Mouse (Mus musculus) lung, postnatal 14 days (tissue): ENCODE measurements at regions not wholly inside any gene's neighbourhood (a gene's known extent, or its start where the extent isn't known, plus 50 kb on each side); places are given as distances from the start of the nearest gene placed in this dataset.
"Not testable (repeated sequence)": the region's sequence is repeated elsewhere in the genome, so short reads cannot be mapped to it uniquely, and the experiment has no call there.

ENCODE experiments used
- DNase-seq: peaks from one replicate; pipeline ENCODE4 v3.0.0; 2021

DNA sequence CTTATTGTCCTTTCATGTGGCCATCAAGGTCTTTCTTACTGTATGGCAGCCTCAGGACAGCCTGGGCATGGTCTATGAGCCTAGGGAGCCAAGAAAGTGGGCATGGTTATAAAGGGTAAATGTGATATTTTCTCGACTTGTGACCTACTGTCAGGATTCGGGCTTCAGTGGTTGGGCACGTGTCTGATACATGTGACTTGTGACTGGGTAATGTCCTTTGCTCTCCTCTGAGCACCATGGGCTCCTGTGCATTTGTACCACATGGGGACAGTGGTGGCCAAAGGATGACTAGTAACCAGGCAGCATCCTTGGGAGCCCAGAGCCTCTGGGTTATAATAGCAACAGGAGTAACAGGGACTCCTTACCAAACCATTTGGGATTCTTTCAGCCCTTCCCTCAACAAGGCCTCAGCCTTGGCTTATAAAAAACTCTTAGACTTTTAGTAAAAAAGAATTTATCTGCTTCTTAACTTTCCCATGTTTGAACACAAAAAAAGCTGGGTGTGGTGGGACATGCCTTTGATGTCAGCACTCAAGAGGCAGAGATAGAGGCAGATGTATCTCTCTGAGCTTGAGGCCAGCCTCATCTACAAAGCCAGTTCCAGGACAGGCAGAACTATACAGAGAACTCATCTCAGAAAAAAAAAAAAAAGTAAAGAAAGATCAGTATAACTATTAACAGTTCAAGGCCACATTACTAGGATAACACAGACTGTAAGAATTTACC lies 56.7 kb upstream of the Klf13 start:
- no peak for DNase-seq

- not testable (repeated sequence) for DNase-seq
Observed at GRCm38 (mm10) chr7:63994769-63995168, 56.1 kb upstream of the Klf13 start.

- no peak for DNase-seq
Observed at GRCm38 (mm10) chr7:63992155-63992554, 53.4 kb upstream of the Klf13 start.

DNA sequence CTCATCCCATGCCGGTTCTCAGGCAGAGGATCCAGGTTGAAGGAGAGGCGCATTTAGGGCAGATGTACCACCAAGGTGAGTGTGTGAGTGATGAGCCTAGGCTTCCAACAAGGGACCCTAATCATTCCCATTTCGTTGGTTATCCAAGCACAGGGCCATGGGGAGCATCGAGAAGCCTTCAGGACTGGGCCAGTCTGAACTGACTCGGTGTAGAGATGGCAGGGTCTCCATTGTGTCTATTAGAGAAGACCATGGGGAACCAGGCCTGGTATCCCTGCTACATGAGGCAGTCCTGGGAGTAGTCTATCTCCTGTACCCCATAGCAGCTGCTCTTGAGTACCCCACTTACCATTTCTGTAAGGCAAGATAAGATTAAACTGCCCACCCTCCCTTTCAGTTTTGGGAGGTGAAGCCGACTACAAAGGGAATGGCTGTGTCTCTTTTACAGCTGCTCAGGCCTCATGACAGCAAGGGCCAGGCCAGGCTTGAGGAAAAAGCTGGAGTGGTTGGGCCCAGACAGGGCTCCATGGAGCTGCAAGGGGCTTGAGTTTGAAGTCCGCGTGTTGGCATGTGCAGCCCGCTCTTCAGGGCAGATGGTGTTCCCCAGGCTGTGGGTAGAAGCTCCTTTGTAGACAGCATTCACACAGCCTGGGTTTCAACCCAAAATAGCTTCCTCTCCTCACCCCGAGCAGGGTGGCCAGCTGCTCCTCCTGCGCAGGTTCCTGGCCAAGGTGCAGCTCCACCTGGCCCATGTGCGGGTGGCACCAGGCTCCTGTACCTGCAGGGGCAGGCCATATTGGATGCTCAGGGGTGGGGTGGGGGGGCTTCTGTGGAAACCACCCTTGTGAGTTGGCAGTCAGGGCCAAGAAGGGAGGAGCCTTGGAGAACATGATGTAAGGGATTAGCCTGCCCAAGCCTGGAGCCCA lies 52.6 kb upstream of the Klf13 start:
- DNase-seq, result no peak

- no peak for DNase-seq
Observed at GRCm38 (mm10) chr7:63990312-63991028, 51.8 kb upstream of the Klf13 start.

- DNase-seq, result no peak
Observed at GRCm38 (mm10) chr7:63989736-63990135, 51.0 kb upstream of the Klf13 start.
